Mouse (Mus musculus) myocyte (in vitro differentiated cells): ENCODE measurements at regions not wholly inside any gene's neighbourhood (a gene's known extent, or its start where the extent isn't known, plus 50 kb on each side); places are given as distances from the start of the nearest gene placed in this dataset.

Experiments
- H3K27me3 ChIP-seq: one replicate; pipeline ENCODE4 v1.6.1; 2011; ENCODE audit not compliant: control insufficient read depth, insufficient read depth, insufficient read length
- H3K36me3 ChIP-seq: one replicate; pipeline ENCODE4 v1.6.1; 2011; ENCODE audit not compliant: control insufficient read depth, insufficient read depth
- H3K4me2 ChIP-seq: one replicate; pipeline ENCODE4 v1.6.1; 2011; ENCODE audit warnings: low read depth, control low read depth
- H3K4me3 ChIP-seq: one replicate; pipeline ENCODE4 v1.5.1; 2011; ENCODE audit warnings: mild to moderate bottlenecking, control low read depth, moderate library complexity
- H3K79me2 ChIP-seq: one replicate; pipeline ENCODE4 v1.6.1; 2011; ENCODE audit not compliant: control insufficient read depth, insufficient read depth
- H3ac ChIP-seq: one replicate; pipeline ENCODE4 v1.6.1; 2011; ENCODE audit not compliant: control insufficient read depth, insufficient read length
- CEBPB ChIP-seq: IDR thresholded peaks from 2 replicates; pipeline ENCODE4 v1.6.1; 2011; ENCODE audit warnings: mild to moderate bottlenecking, moderate library complexity; ENCODE audit not compliant: poor library complexity, insufficient read depth, severe bottlenecking
- E2F4 ChIP-seq: IDR thresholded peaks from one replicate; pipeline ENCODE4 v1.6.1; 2011; ENCODE audit warnings: mild to moderate bottlenecking, control low read depth, moderate library complexity; ENCODE audit not compliant: insufficient read depth
- MAX ChIP-seq: IDR thresholded peaks from one replicate; pipeline ENCODE4 v1.6.1; 2011; ENCODE audit warnings: low read depth, mild to moderate bottlenecking, control low read depth
- MYOD1 ChIP-seq, 3 experiments: IDR thresholded peaks; one replicate each; pipeline ENCODE4 v1.6.1; 2011; ENCODE audit warnings: control low read depth in 2 of 3, low read depth in 2 of 3, mild to moderate bottlenecking in 2 of 3, moderate library complexity in 1 of 3; ENCODE audit not compliant: insufficient read length in 2 of 3, control insufficient read depth in 1 of 3
- MYOG ChIP-seq, 3 experiments: IDR thresholded peaks; one replicate each; pipeline ENCODE4 v1.6.1; 2011; ENCODE audit warnings: control low read depth in 2 of 3, low read depth in 2 of 3, mild to moderate bottlenecking in 2 of 3; ENCODE audit not compliant: insufficient read length in 2 of 3, control insufficient read depth in 1 of 3, insufficient read depth in 1 of 3
- POLR2A ChIP-seq: IDR thresholded peaks from one replicate; pipeline ENCODE4 v1.6.1; 2011; ENCODE audit warnings: low read depth, mild to moderate bottlenecking, control low read depth, moderate library complexity; ENCODE audit not compliant: insufficient read length
- POLR2AphosphoS2 ChIP-seq: IDR thresholded peaks from one replicate; pipeline ENCODE4 v1.6.1; 2011; ENCODE audit warnings: low read depth, control low read depth; ENCODE audit not compliant: insufficient read length
- REST ChIP-seq: IDR thresholded peaks from one replicate; pipeline ENCODE4 v1.6.1; 2011; ENCODE audit warnings: mild to moderate bottlenecking, control low read depth, moderate library complexity; ENCODE audit not compliant: insufficient read depth, insufficient read length
- SRF ChIP-seq: IDR thresholded peaks from one replicate; pipeline ENCODE4 v1.6.1; 2011; ENCODE audit warnings: low read depth; ENCODE audit not compliant: control insufficient read depth, insufficient read length
- TCF12 ChIP-seq: IDR thresholded peaks from one replicate; pipeline ENCODE4 v1.6.1; 2011; ENCODE audit warnings: mild to moderate bottlenecking, control low read depth; ENCODE audit not compliant: poor library complexity, insufficient read depth, severe bottlenecking
- TCF3 ChIP-seq: IDR thresholded peaks from one replicate; pipeline ENCODE4 v1.6.1; 2011; ENCODE audit warnings: low read depth, control low read depth; ENCODE audit not compliant: insufficient read length
- USF1 ChIP-seq: IDR thresholded peaks from one replicate; pipeline ENCODE4 v1.6.1; 2011; ENCODE audit warnings: low read depth, mild to moderate bottlenecking, control low read depth, moderate library complexity

DNA sequence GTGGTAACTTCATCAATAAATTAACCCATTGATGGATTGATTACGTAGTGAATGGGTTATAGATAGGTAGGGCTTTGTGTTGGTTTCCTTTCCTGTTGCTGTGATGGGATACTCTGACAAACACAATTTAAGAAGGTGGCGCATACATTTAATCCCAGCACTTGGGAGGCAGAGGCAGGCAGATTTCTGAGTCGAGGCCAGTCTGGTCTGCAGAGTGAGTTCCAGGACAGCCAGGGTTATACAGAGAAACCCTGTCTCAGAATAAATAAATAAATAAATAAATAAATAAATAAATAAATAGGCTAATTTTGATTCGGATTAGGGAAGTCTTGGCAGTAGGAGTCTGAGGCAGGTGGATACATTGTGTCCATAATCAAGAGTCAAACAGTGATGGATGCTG lies 449.7 kb upstream of the Gulo start:
- no peak overlapping the region for H3K4me3 ChIP-seq
- no peaks in the 10 kb centered on the region for H3K27me3 ChIP-seq
- H3K4me2 ChIP-seq: no peak overlapping the region
- H3ac ChIP-seq: no peak overlapping the region
- TF ChIP-seq MAX (no peak), CEBPB (no peak), POLR2AphosphoS2 (no peak), TCF3 (no peak), TCF12 (no peak), MYOD1 (IDR thresholded peaks at IDR 0.05; ENCODE audit: control insufficient read depth in 1 of 3, insufficient read length in 2 of 3, low read depth in 2 of 3) (no peak), REST (no peak), SRF (no peak), E2F4 (no peak), USF1 (no peak)
- H3K79me2 ChIP-seq: no peaks in the 10 kb centered on the region
- no peaks in the 10 kb centered on the region for H3K36me3 ChIP-seq

DNA sequence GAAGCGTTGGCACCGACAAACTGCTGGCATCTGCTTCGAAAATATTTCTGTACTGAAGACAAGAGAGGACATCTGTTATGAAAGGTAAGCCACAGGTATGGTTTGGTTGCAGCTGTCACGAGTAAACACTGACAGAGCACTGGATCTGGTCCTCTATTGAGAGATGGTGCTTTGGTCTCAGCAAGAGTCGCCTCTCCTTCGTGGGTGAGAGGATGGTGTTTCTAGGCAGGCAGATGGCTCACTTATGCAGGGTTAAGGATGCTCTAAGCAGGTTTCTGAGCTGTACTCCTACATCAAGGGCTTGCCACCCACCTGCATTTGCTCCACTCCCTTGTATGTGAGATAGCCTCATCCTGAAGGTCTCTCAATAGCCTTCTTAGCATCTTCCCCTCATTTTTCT lies 448.3 kb upstream of the Gulo start:
- no peak overlapping the region for H3K4me2 ChIP-seq
- TF ChIP-seq MYOG (IDR thresholded peaks at IDR 0.05; ENCODE audit: control insufficient read depth in 1 of 3, insufficient read depth in 1 of 3, insufficient read length in 2 of 3, low read depth in 2 of 3): no peak
- no peak for TF ChIP-seq TCF12
- TF ChIP-seq TCF3: no peak
- H3K36me3 ChIP-seq: no peaks in the 10 kb centered on the region
- H3K27me3 ChIP-seq: no peaks in the 10 kb centered on the region
- H3ac ChIP-seq: no peak overlapping the region
- H3K4me3 ChIP-seq: no peak overlapping the region
- H3K79me2 ChIP-seq: no peaks in the 10 kb centered on the region

DNA sequence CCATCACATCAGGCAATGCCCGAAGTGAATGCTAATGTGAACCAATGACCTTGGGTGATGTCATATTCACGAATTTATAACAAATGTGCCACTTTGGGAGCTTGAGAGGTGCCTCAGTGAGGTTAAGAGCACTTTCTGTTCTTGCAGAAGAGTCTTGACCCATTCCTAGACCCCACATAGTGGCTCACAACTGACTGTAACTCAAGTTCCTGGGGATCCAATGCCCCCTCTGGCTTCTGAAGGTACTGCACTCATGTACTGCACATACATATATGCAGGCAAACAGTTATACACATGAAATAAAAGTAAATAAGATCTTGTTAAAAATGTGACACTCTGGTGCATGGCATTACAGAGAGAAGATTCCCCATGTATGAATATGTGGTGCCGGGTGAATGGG lies 443.8 kb upstream of the Gulo start:
- Histone ChIP-seq H3K79me2 (no peaks in the 10 kb centered on the region), H3K27me3 (no peaks in the 10 kb centered on the region), H3K4me2 (no peak overlapping the region), H3ac (no peak overlapping the region), H3K4me3 (no peak overlapping the region), H3K36me3 (no peaks in the 10 kb centered on the region)
- no peak for TF ChIP-seq TCF3
- no peak for TF ChIP-seq REST
- TF ChIP-seq POLR2A: no peak
- no peak for TF ChIP-seq MAX
- no peak for TF ChIP-seq POLR2AphosphoS2
- TF ChIP-seq USF1: no peak
- TF ChIP-seq SRF: no peak
- no peak for TF ChIP-seq MYOG (IDR thresholded peaks at IDR 0.05; ENCODE audit: control insufficient read depth in 1 of 3, insufficient read depth in 1 of 3, insufficient read length in 2 of 3, low read depth in 2 of 3)

DNA sequence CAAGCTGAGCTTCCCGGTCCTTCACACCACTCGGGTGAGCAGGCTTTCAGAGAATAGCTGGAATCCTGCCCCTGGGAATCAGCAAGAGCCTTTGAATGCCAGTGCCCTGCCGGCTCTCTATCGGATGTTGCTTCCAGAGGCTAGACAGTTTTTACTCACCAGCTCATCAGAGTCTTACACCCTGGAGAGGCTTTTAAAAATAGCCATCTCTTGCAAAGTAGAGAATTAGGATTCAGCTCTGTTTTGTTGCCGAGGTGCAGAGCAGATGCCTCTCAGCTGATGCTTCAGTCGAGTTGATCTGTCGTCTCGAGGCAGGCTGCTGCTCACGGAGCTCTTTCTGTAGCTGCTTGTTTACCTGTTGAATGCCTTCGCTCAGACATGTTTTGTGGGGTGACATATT lies 441.3 kb upstream of the Gulo start:
- Histone ChIP-seq H3K4me2 (no peak overlapping the region), H3K27me3 (no peaks in the 10 kb centered on the region), H3K36me3 (no peaks in the 10 kb centered on the region), H3ac (no peak overlapping the region), H3K79me2 (no peaks in the 10 kb centered on the region), H3K4me3 (no peak overlapping the region)
- no peak for TF ChIP-seq TCF12
- no peak for TF ChIP-seq TCF3
- no peak for TF ChIP-seq REST
- no peak for TF ChIP-seq MYOD1 (IDR thresholded peaks at IDR 0.05; ENCODE audit: control insufficient read depth in 1 of 3, insufficient read length in 2 of 3, low read depth in 2 of 3)
- no peak for TF ChIP-seq CEBPB
- TF ChIP-seq E2F4: no peak

DNA sequence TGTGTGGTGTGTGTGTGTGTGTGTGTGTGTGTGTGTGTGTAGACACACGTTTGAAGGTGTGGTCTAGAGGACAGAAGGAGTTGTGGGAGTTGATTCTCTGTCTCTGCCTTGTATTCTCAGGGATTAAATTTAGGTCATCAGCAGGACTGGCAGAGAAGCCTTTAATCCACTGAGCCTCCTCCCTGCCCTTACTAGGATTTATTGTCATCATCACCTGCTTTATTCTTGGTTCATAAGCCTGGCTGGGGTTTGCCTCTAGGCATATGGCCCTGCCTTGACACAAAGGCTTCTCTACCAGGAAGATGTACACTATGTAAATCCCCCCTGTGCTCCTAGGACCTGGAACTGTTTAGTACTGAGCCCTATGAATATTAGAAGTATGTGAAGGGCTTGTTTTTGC lies 433.6 kb upstream of the Gulo start:
- Histone ChIP-seq H3K79me2 (no peaks in the 10 kb centered on the region), H3ac (no peak overlapping the region), H3K4me3 (no peak overlapping the region), H3K27me3 (no peaks in the 10 kb centered on the region), H3K4me2 (no peak overlapping the region), H3K36me3 (no peaks in the 10 kb centered on the region)
- TF ChIP-seq POLR2A: no peak
- TF ChIP-seq POLR2AphosphoS2: no peak
- no peak for TF ChIP-seq TCF3
- no peak for TF ChIP-seq CEBPB

DNA sequence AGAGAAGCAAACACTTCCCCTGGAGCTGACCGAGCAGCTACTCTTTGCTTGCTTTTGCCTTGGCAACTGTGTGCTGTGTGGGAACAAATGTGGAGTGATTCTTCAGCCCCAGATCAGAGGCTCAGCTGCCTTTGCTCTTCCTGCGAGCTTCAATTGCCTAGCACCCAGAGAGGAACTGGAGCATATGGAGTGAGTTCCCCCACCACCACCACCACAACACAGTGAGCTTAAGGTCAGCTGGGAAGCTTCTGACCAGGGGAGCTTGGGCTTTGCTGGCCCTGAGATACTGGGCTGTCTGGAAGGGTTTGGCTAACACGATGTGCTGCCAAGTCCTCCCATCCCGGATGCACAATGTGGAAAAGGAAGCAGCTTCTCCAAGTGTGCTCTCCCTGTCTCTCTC lies 432.8 kb upstream of the Gulo start:
- Histone ChIP-seq H3K4me2 (no peak overlapping the region), H3K27me3 (no peaks in the 10 kb centered on the region), H3ac (no peak overlapping the region), H3K4me3 (no peak overlapping the region), H3K79me2 (no peaks in the 10 kb centered on the region), H3K36me3 (no peaks in the 10 kb centered on the region)
- no peak for TF ChIP-seq CEBPB
- TF ChIP-seq TCF12: no peak
- no peak for TF ChIP-seq MAX
- TF ChIP-seq POLR2AphosphoS2: no peak
- TF ChIP-seq POLR2A: no peak
- no peak for TF ChIP-seq USF1
- TF ChIP-seq MYOD1 (IDR thresholded peaks at IDR 0.05; ENCODE audit: control insufficient read depth in 1 of 3, insufficient read length in 2 of 3, low read depth in 2 of 3): no peak
- no peak for TF ChIP-seq SRF
- no peak for TF ChIP-seq REST
- no peak for TF ChIP-seq MYOG (IDR thresholded peaks at IDR 0.05; ENCODE audit: control insufficient read depth in 1 of 3, insufficient read depth in 1 of 3, insufficient read length in 2 of 3, low read depth in 2 of 3)
- no peak for TF ChIP-seq TCF3
- TF ChIP-seq E2F4: no peak
